Comparison of ENCODE assay signal across 25 mouse cellular contexts in genomic region chr13:20157059-20157458, GRCm38 (mm10).
A peak's percentile ranks its signal among the peaks of the same experiment; 100 is the strongest.
DNase-seq lines count a peak whose midpoint lies in the region; ATAC-seq and TF ChIP-seq lines count a peak whose summit lies in the region.
"Had no signal": no experiment of that assay in that cellular context is flagged by ENCODE, and none has a peak within 500 bp of the region (broad histone marks: within the 10 kb centered on the region; RNA-seq: fewer than 3 reads in every experiment).

No protein-coding gene starts in this region.

- H3K4me1 ChIP-seq in liver, embryonic 16.5 days (ENCODE audit: control insufficient read depth, low read depth, low read length): peaks cover 3% of the 10 kb centered on the region
- peaks cover 12% of the 10 kb centered on the region for H3K4me1 ChIP-seq in liver, postnatal 0 days (ENCODE audit: insufficient read depth)
- no peaks in the 10 kb centered on the region; the same call in 1 of the 2 replicates for H3K4me1 ChIP-seq in intestine, postnatal 0 days (replicated peaks; ENCODE audit: control insufficient read depth, insufficient read depth, low read length)
- H3K4me1 ChIP-seq: embryonic facial prominence, embryonic 15.5 days; forebrain, embryonic 12.5 days had no signal

- no peaks in the 10 kb centered on the region for H3K36me3 ChIP-seq in liver, embryonic 16.5 days (ENCODE audit: control insufficient read depth, insufficient read depth)
- H3K36me3 ChIP-seq in liver, postnatal 0 days (replicated peaks; ENCODE audit: insufficient read depth, low read length): no peaks in the 10 kb centered on the region
- no peaks in the 10 kb centered on the region for H3K36me3 ChIP-seq in intestine, postnatal 0 days (ENCODE audit: control insufficient read depth, insufficient read depth)
- H3K36me3 ChIP-seq: embryonic facial prominence, embryonic 13.5 days; embryonic facial prominence, embryonic 15.5 days; forebrain, embryonic 10.5 days; forebrain, embryonic 12.5 days; G1E had no signal

- no peak overlapping the region for H3K9ac ChIP-seq in liver, embryonic 16.5 days (ENCODE audit: low read depth, low read length)
- no peak overlapping the region for H3K9ac ChIP-seq in liver, postnatal 0 days (replicated peaks)
- H3K9ac ChIP-seq in intestine, postnatal 0 days (ENCODE audit: low read depth, low read length): no peak overlapping the region
- H3K9ac ChIP-seq: embryonic facial prominence, embryonic 13.5 days; embryonic facial prominence, embryonic 15.5 days; forebrain, embryonic 12.5 days had no signal

- H3K4me3 ChIP-seq in liver, embryonic 16.5 days (ENCODE audit: low read depth, low read length): no peak overlapping the region
- H3K4me3 ChIP-seq in liver, postnatal 0 days (ENCODE audit: low read depth, low read length): no peak overlapping the region
- H3K4me3 ChIP-seq in intestine, postnatal 0 days (ENCODE audit: low read depth, low read length): no peak overlapping the region
- H3K4me3 ChIP-seq: embryonic facial prominence, embryonic 13.5 days; embryonic facial prominence, embryonic 15.5 days; erythroblast, embryonic 14.5 days; forebrain, embryonic 10.5 days; forebrain, embryonic 12.5 days had no signal

- no peak for DNase-seq in liver, postnatal 0 days
- peak; percentile 63 for DNase-seq in 416B (ENCODE audit: low read depth)
- no peak for DNase-seq in right cerebral cortex, postnatal 4 days
- DNase-seq: B cell, adult 2 months; cerebellum, adult 11-12 months; cerebellum, adult 2 months; cerebellum, adult 9-10 months; cerebellum, postnatal 10 days; cerebellum, postnatal 25 days; embryo, embryonic 11 days had no signal

- 31% methylated on average over 1 of the region's 1 CpGs for WGBS in liver, embryonic 16.5 days (ENCODE audit: insufficient replicate concordance)
- WGBS in liver, postnatal 0 days (ENCODE audit: insufficient replicate concordance): 32% methylated on average over 1 of the region's 1 CpGs
- WGBS in intestine, postnatal 0 days: 96% methylated on average over 1 of the region's 1 CpGs

- H3K27ac ChIP-seq in liver, embryonic 16.5 days (ENCODE audit: low read length): no peak overlapping the region
- no peak overlapping the region for H3K27ac ChIP-seq in liver, postnatal 0 days (ENCODE audit: low read depth)
- no peak overlapping the region for H3K27ac ChIP-seq in intestine, postnatal 0 days (ENCODE audit: low read depth, low read length)
- H3K27ac ChIP-seq: embryonic facial prominence, embryonic 13.5 days; embryonic facial prominence, embryonic 15.5 days; forebrain, embryonic 10.5 days; forebrain, embryonic 12.5 days had no signal

- TF ChIP-seq CTCF in liver, postnatal 0 days (IDR thresholded peaks at IDR 0.05; ENCODE audit: low read depth): no peak
- no peak for TF ChIP-seq CTCF in intestine, postnatal 0 days (IDR thresholded peaks at IDR 0.05; ENCODE audit: low read depth)

- H3K4me2 ChIP-seq in liver, embryonic 16.5 days (ENCODE audit: low read depth, low read length): no peak overlapping the region
- H3K4me2 ChIP-seq in liver, postnatal 0 days (ENCODE audit: low read depth, low read length): no peak overlapping the region
- H3K4me2 ChIP-seq in intestine, postnatal 0 days (replicated peaks; ENCODE audit: low read depth): no peak overlapping the region
- H3K4me2 ChIP-seq: embryonic facial prominence, embryonic 13.5 days; embryonic facial prominence, embryonic 15.5 days; forebrain, embryonic 12.5 days had no signal

- no peaks in the 10 kb centered on the region; the same call in 1 of the 2 replicates for H3K27me3 ChIP-seq in liver, embryonic 16.5 days (ENCODE audit: control insufficient read depth, insufficient read depth, low read depth, low read length)
- no peaks in the 10 kb centered on the region for H3K27me3 ChIP-seq in liver, postnatal 0 days (ENCODE audit: insufficient read depth, low read length)
- no peaks in the 10 kb centered on the region for H3K27me3 ChIP-seq in intestine, postnatal 0 days (replicated peaks; ENCODE audit: control insufficient read depth, insufficient read depth, low read length)
- H3K27me3 ChIP-seq: CH12.LX; embryonic facial prominence, embryonic 13.5 days; embryonic facial prominence, embryonic 15.5 days; forebrain, embryonic 12.5 days; Patski had no signal

- TF ChIP-seq EP300 in liver, postnatal 0 days (IDR thresholded peaks at IDR 0.05; ENCODE audit: low read depth): no peak

- H3K9me3 ChIP-seq in liver, embryonic 16.5 days (replicated peaks; ENCODE audit: control insufficient read depth, low read length): no peaks in the 10 kb centered on the region
- H3K9me3 ChIP-seq in liver, postnatal 0 days (ENCODE audit: low read length): no peaks in the 10 kb centered on the region
- H3K9me3 ChIP-seq in intestine, postnatal 0 days (ENCODE audit: control insufficient read depth): no peaks in the 10 kb centered on the region
- H3K9me3 ChIP-seq: embryonic facial prominence, embryonic 13.5 days; embryonic facial prominence, embryonic 15.5 days; forebrain, embryonic 10.5 days; forebrain, embryonic 12.5 days; G1E had no signal

- ATAC-seq in liver, embryonic 16.5 days (ENCODE audit: low read depth): 0 out of 2 replicates have a peak, but pooled peaks have one; percentile 14
- no peak for ATAC-seq in liver, postnatal 0 days
- peak; percentile 61 for ATAC-seq in common myeloid progenitor, adult 5-6 weeks (replicated peaks; ENCODE audit: low read depth, poor library complexity, severe bottlenecking)
- no peak for ATAC-seq in intestine, postnatal 0 days
- ATAC-seq: activated CD4-positive, CD25-positive, alpha-beta regulatory T cell, adult 4 months; CD4-positive, CD25-positive, alpha-beta regulatory T cell, adult 4 months; forebrain, embryonic 14.5 days; forebrain, embryonic 16.5 days; Patski had no signal

Comparison
In these comparisons a context has a peak if more than half of its experiments do, and no peak if none do; other contexts are left out.
1. ATAC-seq: peak in liver, embryonic 16.5 days (single experiment) and common myeloid progenitor, adult 5-6 weeks (single experiment); none in liver, postnatal 0 days (single experiment) and intestine, postnatal 0 days (single experiment).